ENCODE assay signal across 19 mouse cellular contexts in genomic region chr7:35277433-35277832, GRCm38 (mm10). TPM values are rescaled to one million over a fixed set of nuclear protein-coding genes. Genes with fewer than 3 reads are reported as not detected.
DNase-seq lines count a peak whose midpoint lies in the region; ATAC-seq and TF ChIP-seq lines count a peak whose summit lies in the region.
"Had no signal": no experiment of that assay in that cellular context is flagged by ENCODE, and none has a peak within 500 bp of the region (broad histone marks: within the 10 kb centered on the region; RNA-seq: fewer than 3 reads in every experiment).

No protein-coding gene starts in this region.

- H3K4me3 ChIP-seq in forebrain, embryonic 16.5 days (replicated peaks; ENCODE audit: low read length): no peak overlapping the region
- H3K4me3 ChIP-seq in hindbrain, postnatal 0 days (ENCODE audit: low read length): no peak overlapping the region
- H3K4me3 ChIP-seq in midbrain, postnatal 0 days (ENCODE audit: low read depth, low read length): no peak overlapping the region
- H3K4me3 ChIP-seq: embryonic facial prominence, embryonic 15.5 days; left cerebral cortex, adult 2 months; limb, embryonic 13.5 days; liver, embryonic 15.5 days had no signal

- no peaks in the 10 kb centered on the region; the same call in 1 of the 2 replicates for H3K4me1 ChIP-seq in forebrain, embryonic 16.5 days (replicated peaks; ENCODE audit: control insufficient read depth, insufficient read depth, low read length)
- no peaks in the 10 kb centered on the region for H3K4me1 ChIP-seq in hindbrain, postnatal 0 days (ENCODE audit: insufficient read depth, low read length)
- no peaks in the 10 kb centered on the region for H3K4me1 ChIP-seq in midbrain, postnatal 0 days (ENCODE audit: insufficient read depth, low read length)
- H3K4me1 ChIP-seq: embryonic facial prominence, embryonic 15.5 days; limb, embryonic 13.5 days; liver, embryonic 15.5 days had no signal

- TF ChIP-seq CTCF in hindbrain, postnatal 0 days (IDR thresholded peaks at IDR 0.05; ENCODE audit: low read depth): no peak
- TF ChIP-seq CTCF in midbrain, postnatal 0 days (IDR thresholded peaks at IDR 0.05): no peak

- H3K9ac ChIP-seq in forebrain, embryonic 16.5 days (replicated peaks; ENCODE audit: low read depth, low read length): no peak overlapping the region
- H3K9ac ChIP-seq in hindbrain, postnatal 0 days (replicated peaks; ENCODE audit: low read length): no peak overlapping the region
- H3K9ac ChIP-seq in midbrain, postnatal 0 days (replicated peaks; ENCODE audit: low read length, poor library complexity, severe bottlenecking): no peak overlapping the region
- H3K9ac ChIP-seq: embryonic facial prominence, embryonic 15.5 days; limb, embryonic 13.5 days; liver, embryonic 15.5 days had no signal

- 41% methylated on average over 4 of the region's 4 CpGs for WGBS in forebrain, embryonic 16.5 days
- 22% methylated on average over 4 of the region's 4 CpGs for WGBS in hindbrain, postnatal 0 days
- WGBS in midbrain, postnatal 0 days: 32% methylated on average over 4 of the region's 4 CpGs

- H3K27me3 ChIP-seq in forebrain, embryonic 16.5 days (replicated peaks; ENCODE audit: control insufficient read depth, insufficient read depth, low read length): no peaks in the 10 kb centered on the region
- H3K27me3 ChIP-seq in hindbrain, postnatal 0 days (ENCODE audit: insufficient read depth, low read length): no peaks in the 10 kb centered on the region
- H3K27me3 ChIP-seq in midbrain, postnatal 0 days (ENCODE audit: insufficient read depth, low read length): no peaks in the 10 kb centered on the region
- H3K27me3 ChIP-seq: embryonic facial prominence, embryonic 15.5 days; limb, embryonic 13.5 days; liver, embryonic 15.5 days had no signal

- ATAC-seq in forebrain, embryonic 16.5 days: peak; percentile 76
- ATAC-seq in hindbrain, postnatal 0 days: peak; percentile 85
- peak; percentile 78 for ATAC-seq in midbrain, postnatal 0 days (ENCODE audit: low FRiP score)

- H3K36me3 ChIP-seq in forebrain, embryonic 16.5 days (ENCODE audit: control insufficient read depth, insufficient read depth): peaks cover 47% of the 10 kb centered on the region
- H3K36me3 ChIP-seq in hindbrain, postnatal 0 days (ENCODE audit: insufficient read depth, low read length): peaks cover 35% of the 10 kb centered on the region
- peaks cover 59% of the 10 kb centered on the region for H3K36me3 ChIP-seq in midbrain, postnatal 0 days (ENCODE audit: insufficient read depth, low read length)

- peak; percentile 43 for DNase-seq in embryo, embryonic 10 days (ENCODE audit: low spot score)
- no peak for DNase-seq in embryo, embryonic 11 days
- DNase-seq in hindbrain, postnatal 0 days (ENCODE audit: low spot score): peak; percentile 55
- DNase-seq in midbrain, postnatal 0 days (ENCODE audit: low spot score): peak; percentile 54
- no peak for DNase-seq in heart, adult 9 months (ENCODE audit: low spot score in 2 of 2)
- DNase-seq in cerebellum, adult 11 months: no peak
- DNase-seq in adrenal gland, postnatal 36 days: no peak
- DNase-seq: adrenal gland, postnatal 10 days; cerebellum, adult 11-12 months; cerebellum, postnatal 36 days; kidney, adult 8-10 months; lung, postnatal 14 days; spleen, adult 18-20 months had no signal

- peaks cover 18% of the 10 kb centered on the region for H3K9me3 ChIP-seq in forebrain, embryonic 16.5 days (ENCODE audit: control insufficient read depth, low read length)
- H3K9me3 ChIP-seq in hindbrain, postnatal 0 days (ENCODE audit: low read length): peaks cover 7% of the 10 kb centered on the region; the same call in 1 of the 2 replicates
- peaks cover 17% of the 10 kb centered on the region; the same call in 1 of the 2 replicates for H3K9me3 ChIP-seq in midbrain, postnatal 0 days (ENCODE audit: low read length)

- no peak overlapping the region for H3K4me2 ChIP-seq in forebrain, embryonic 16.5 days (ENCODE audit: low read length)
- no peak overlapping the region for H3K4me2 ChIP-seq in hindbrain, postnatal 0 days (ENCODE audit: low read depth, low read length)
- H3K4me2 ChIP-seq in midbrain, postnatal 0 days (ENCODE audit: low read depth, low read length, poor library complexity, severe bottlenecking): no peak overlapping the region
- H3K4me2 ChIP-seq: embryonic facial prominence, embryonic 15.5 days; limb, embryonic 13.5 days; liver, embryonic 15.5 days had no signal

- no peak overlapping the region for H3K27ac ChIP-seq in forebrain, embryonic 16.5 days (ENCODE audit: low read length)
- H3K27ac ChIP-seq in hindbrain, postnatal 0 days: peak overlapping the region; percentile 48
- H3K27ac ChIP-seq in midbrain, postnatal 0 days (ENCODE audit: low read depth, low read length): peak overlapping the region; percentile 55
- H3K27ac ChIP-seq: embryonic facial prominence, embryonic 15.5 days; left cerebral cortex, adult 2 months; limb, embryonic 13.5 days; liver, embryonic 15.5 days had no signal

RNA-seq across cellular contexts. Expression of gene Gpatch1, which starts 40.8 kb away (rescaled TPM):
- polyA plus RNA-seq in forebrain, embryonic 16.5 days (2015; fragmentation: Nextera tagmentation; extraction: Ambion mirVana): 23.7 and 24.4 TPM in 2 replicates
- total RNA-seq in hindbrain, postnatal 0 days (2014; rRNA removed): 7.0 and 7.5 TPM in 2 replicates
- 17.9 and 18.9 TPM in 2 replicates for polyA plus RNA-seq in hindbrain, postnatal 0 days (2015; fragmentation: Nextera tagmentation; extraction: Ambion mirVana)
- 8.0 and 11.5 TPM in 2 replicates for total RNA-seq in midbrain, postnatal 0 days (2014; rRNA removed)
- polyA plus RNA-seq in midbrain, postnatal 0 days (2015; fragmentation: Nextera tagmentation; extraction: Ambion mirVana): 21.9 and 22.2 TPM in 2 replicates
- 10 to 100 TPM; 14.9 to 17.5 TPM for total RNA-seq in adrenal gland, postnatal 36 days (2021)

RNA-seq across cellular contexts. Expression of gene Rhpn2, which starts 56.5 kb away (rescaled TPM):
- polyA plus RNA-seq in forebrain, embryonic 16.5 days (2015; fragmentation: Nextera tagmentation; extraction: Ambion mirVana): 1.4 and 1.6 TPM in 2 replicates
- total RNA-seq in hindbrain, postnatal 0 days (2014; rRNA removed): 3.8 and 4.7 TPM in 2 replicates
- polyA plus RNA-seq in hindbrain, postnatal 0 days (2015; fragmentation: Nextera tagmentation; extraction: Ambion mirVana): 2.8 and 3.0 TPM in 2 replicates
- 3.1 and 3.5 TPM in 2 replicates for total RNA-seq in midbrain, postnatal 0 days (2014; rRNA removed)
- 1.7 and 1.9 TPM in 2 replicates for polyA plus RNA-seq in midbrain, postnatal 0 days (2015; fragmentation: Nextera tagmentation; extraction: Ambion mirVana)
- 1 to 10 TPM; 1.7 to 2.9 TPM for total RNA-seq in adrenal gland, postnatal 36 days (2021)
- total RNA-seq: megakaryocyte-erythroid progenitor cell, adult 5-6 weeks had no signal

Comparison
In these comparisons a context has a peak if more than half of its experiments do, and no peak if none do; other contexts are left out.
1. DNase-seq: peak in embryo, embryonic 10 days (single experiment), hindbrain, postnatal 0 days (single experiment) and midbrain, postnatal 0 days (single experiment); none in embryo, embryonic 11 days (single experiment), heart, adult 9 months (0 of 2), cerebellum, adult 11 months (single experiment) and adrenal gland, postnatal 36 days (0 of 2).
2. Peak in every context shown above with its lines, with median percentiles within 50 percentile points of each other: ATAC-seq.